Mouse (Mus musculus) ZHBTc4 (cell line): ENCODE measurements around the gene 1700093K21Rik.

Experiments used
- DNase-seq: peaks from one replicate; pipeline ENCODE4 v3.0.0-alpha.2; 2011; ENCODE audit warnings: low read depth, low spot score

The 1700093K21Rik gene

GRCm38 (mm10) chr11:23520473-23521205 is at the start of gene 1700093K21Rik:
Gene 1700093K21Rik (minus strand): TSS chr11:23521155.
- peak; percentile 31 for DNase-seq

- no peak for DNase-seq
Observed at GRCm38 (mm10) chr11:23570130-23570529, 49.2 kb upstream of the 1700093K21Rik start.

GRCm38 (mm10) chr11:23565761-23566160 is 44.8 kb upstream of the 1700093K21Rik start:
- DNase-seq: peak; percentile 86

- DNase-seq: peak; percentile 28
Observed at GRCm38 (mm10) chr11:23557039-23557630, 36.2 kb upstream of the 1700093K21Rik start.

- no peak for DNase-seq
Observed at GRCm38 (mm10) chr11:23537446-23537845, 16.5 kb upstream of the 1700093K21Rik start.

- DNase-seq: no peak
Observed at GRCm38 (mm10) chr11:23518981-23519380, 2.0 kb downstream of the 1700093K21Rik start.

GRCm38 (mm10) chr11:23515315-23515714 is 5.6 kb downstream of the 1700093K21Rik start:
- DNase-seq: no peak

GRCm38 (mm10) chr11:23514785-23515184 is 6.2 kb downstream of the 1700093K21Rik start:
- DNase-seq: peak; percentile 55

- peak; percentile 80 for DNase-seq
Observed at GRCm38 (mm10) chr11:23504801-23505200, 16.2 kb downstream of the 1700093K21Rik start.

GRCm38 (mm10) chr11:23498609-23499008 is 22.3 kb downstream of the 1700093K21Rik start:
- no peak for DNase-seq

- DNase-seq: peak; percentile 97
Observed at GRCm38 (mm10) chr11:23497718-23498509, 23.0 kb downstream of the 1700093K21Rik start, which contains the start of gene Ahsa2. Gene Ahsa2 (minus strand): TSS chr11:23498030.

- DNase-seq: peak; percentile 82
Observed at GRCm38 (mm10) chr11:23497335-23497717, 23.6 kb downstream of the 1700093K21Rik start.

- no peak for DNase-seq
Observed at GRCm38 (mm10) chr11:23496661-23497060, 24.3 kb downstream of the 1700093K21Rik start.

GRCm38 (mm10) chr11:23495231-23495630 is 25.7 kb downstream of the 1700093K21Rik start:
- DNase-seq: no peak

- DNase-seq: no peak
Observed at GRCm38 (mm10) chr11:23492048-23492790, 28.7 kb downstream of the 1700093K21Rik start.

- no peak for DNase-seq
Observed at GRCm38 (mm10) chr11:23489955-23490354, 31.0 kb downstream of the 1700093K21Rik start.
